Mouse (Mus musculus) heart, adult 2 months (tissue): ENCODE results near the gene Nlrp1b. TPM values are rescaled to one million over a fixed set of nuclear protein-coding genes. Genes with fewer than 3 reads are reported as not detected.

Experiments
- DNase-seq, 2 experiments: peaks; one replicate each; pipeline ENCODE4 v3.0.0; 2021
- H3K27ac ChIP-seq: fragments of 200-600 bp; 2 replicates; pipeline ENCODE4 v1.8.1; 2022
- H3K27me3 ChIP-seq: fragments of 200-500 bp; 2 replicates; pipeline ENCODE4 v1.6.1; 2012; ENCODE audit warnings: mild to moderate bottlenecking, low read length, inconsistent platforms, mixed read lengths; ENCODE audit not compliant: control insufficient read depth, insufficient read depth
- H3K36me3 ChIP-seq: fragments of 200-500 bp; 2 replicates; pipeline ENCODE4 v1.6.1; 2012; ENCODE audit warnings: low read length, inconsistent platforms; ENCODE audit not compliant: control insufficient read depth, insufficient read depth
- H3K4me1 ChIP-seq: fragments of 200-500 bp; 2 replicates; pipeline ENCODE4 v1.6.1; 2011; ENCODE audit warnings: low read length; ENCODE audit not compliant: control insufficient read depth, insufficient read depth
- H3K4me3 ChIP-seq: fragments of 200-600 bp; 2 replicates; pipeline ENCODE4 v1.8.1; 2022
- H3K79me2 ChIP-seq: fragments of 200-500 bp; replicated peaks from 2 replicates; pipeline ENCODE4 v1.6.1; 2012; ENCODE audit warnings: mild to moderate bottlenecking, inconsistent platforms, low read length, moderate library complexity, mixed read lengths; ENCODE audit not compliant: control insufficient read depth, insufficient read depth
- H3K9ac ChIP-seq: fragments of 200-500 bp; 2 replicates; pipeline ENCODE4 v1.6.1; 2012; ENCODE audit warnings: low read depth, mild to moderate bottlenecking, control low read depth, inconsistent platforms, low read length, mixed read lengths
- CTCF ChIP-seq: fragments of 200-600 bp; IDR thresholded peaks from 2 replicates; pipeline ENCODE4 v1.8.1; 2022; ENCODE audit warnings: antibody characterized with exemption, mild to moderate bottlenecking, moderate library complexity
- EP300 ChIP-seq: fragments of 200-500 bp; IDR thresholded peaks from 2 replicates; pipeline ENCODE4 v1.6.1; 2011; ENCODE audit warnings: low read depth, low read length, control low read depth; ENCODE audit not compliant: insufficient read depth
- POLR2A ChIP-seq: fragments of 200-500 bp; IDR thresholded peaks from 2 replicates; pipeline ENCODE4 v1.6.1; 2011; ENCODE audit warnings: mild to moderate bottlenecking, low read depth, low read length, control low read depth; ENCODE audit not compliant: insufficient read depth
- WGBS: fragments of 180-500 bp; shearing (Covaris S2); methylation state at CpG from one replicate; pipeline ENCODE4 v1.1.7; 2018; 5-methylcytosine and 5-hydroxymethylcytosine counted together
- intact Hi-C: fragments of 180-260 bp; cut with DNase I; formaldehyde crosslinking; loops from one replicate; pipeline ENCODE4 v1.15.1; 2025
- polyA plus RNA-seq: library from polyadenylated mRNA; depleted of rRNA; stranded (reverse); fragments of >200 nt; gene quantifications from 2 replicates; pipeline ENCODE4 v1.2.3, GENCODE M21; 2012
- total RNA-seq, 2 experiments: library from RNA; stranded (reverse); gene quantifications; 2 replicates each; pipeline ENCODE4 v1.2.3; 2021

The Nlrp1b gene
- total and polyA plus RNA-seq, 3 experiments, result 0.11 to 0.23 (median 0.18) TPM

DNA sequence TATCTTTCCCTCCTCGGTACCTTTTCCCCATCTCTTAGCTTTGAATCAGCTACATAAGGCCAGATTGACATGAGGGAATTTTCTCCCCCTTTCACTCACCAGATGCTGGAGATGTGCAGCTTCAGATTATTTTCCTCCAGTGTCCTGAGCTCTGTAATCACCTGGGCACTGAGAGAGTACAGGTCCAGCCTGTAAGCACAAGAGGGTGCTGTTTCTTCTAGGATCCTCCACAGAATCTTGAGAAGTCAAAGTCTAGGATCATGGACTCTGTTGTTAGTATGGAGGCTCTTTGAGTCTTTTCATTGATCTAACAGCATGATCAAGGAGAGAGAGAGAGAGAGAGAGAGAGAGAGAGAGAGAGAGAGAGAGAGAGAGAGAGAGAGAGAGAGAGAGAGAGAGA, 60.9 kb downstream of the Nlrp1b start:
- no peaks in the 10 kb centered on the region for H3K27me3 ChIP-seq
- no peak overlapping the region for H3K4me3 ChIP-seq
- WGBS, result 62% methylated on average over 1 of the region's 1 CpGs
- no peaks in the 10 kb centered on the region for H3K36me3 ChIP-seq
- H3K27ac ChIP-seq, result no peak overlapping the region
- H3K4me1 ChIP-seq, result no peaks in the 10 kb centered on the region
- no peak overlapping the region for H3K9ac ChIP-seq
- intact Hi-C loops, result no loop called here
- no peaks in the 10 kb centered on the region for H3K79me2 ChIP-seq
- TF ChIP-seq POLR2A, result no peak
- DNase-seq, result no peak

DNA sequence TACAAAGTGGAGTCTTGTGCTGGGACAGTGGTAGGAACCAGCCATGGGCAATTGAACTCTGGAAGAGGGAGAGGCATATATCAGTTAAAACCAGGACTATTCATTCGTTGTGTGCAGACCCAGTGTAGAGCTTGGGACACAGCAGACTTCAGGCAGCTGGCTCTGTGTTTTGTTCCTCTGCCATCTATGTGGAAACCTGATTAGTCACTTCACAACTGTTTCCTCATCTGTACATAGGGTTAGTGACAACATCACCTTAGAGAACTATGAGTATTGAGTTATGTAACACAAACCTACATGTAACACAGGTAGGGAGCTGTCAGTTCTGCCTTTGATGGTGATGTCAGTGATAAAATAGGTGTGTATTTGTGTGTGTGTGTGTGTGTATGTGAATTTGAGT, 66.4 kb downstream of the Nlrp1b start:
- no peaks in the 10 kb centered on the region for H3K27me3 ChIP-seq
- no peak overlapping the region for H3K9ac ChIP-seq
- no peak for DNase-seq
- no peak overlapping the region for H3K27ac ChIP-seq
- WGBS, result 48% methylated on average over 1 of the region's 1 CpGs
- no peaks in the 10 kb centered on the region for H3K79me2 ChIP-seq
- intact Hi-C loops, result no loop called here
- H3K36me3 ChIP-seq, result no peaks in the 10 kb centered on the region
- no peaks in the 10 kb centered on the region for H3K4me1 ChIP-seq
- TF ChIP-seq EP300 (no peak), CTCF (no peak), POLR2A (no peak)
- no peak overlapping the region for H3K4me3 ChIP-seq

GRCm38 (mm10) chr11:71159439-71160136, 70.9 kb downstream of the Nlrp1b start:
- no peaks in the 10 kb centered on the region for H3K27me3 ChIP-seq
- H3K4me3 ChIP-seq, result no peak overlapping the region
- intact Hi-C loops, result no loop called here
- no peak overlapping the region for H3K27ac ChIP-seq
- TF ChIP-seq POLR2A (no peak), CTCF (no peak), EP300 (no peak)
- no peak for DNase-seq
- no peak overlapping the region for H3K9ac ChIP-seq
- 53% methylated on average over 3 of the region's 3 CpGs for WGBS
- H3K36me3 ChIP-seq, result no peaks in the 10 kb centered on the region
- no peaks in the 10 kb centered on the region for H3K4me1 ChIP-seq
- no peaks in the 10 kb centered on the region for H3K79me2 ChIP-seq

- Histone ChIP-seq H3K79me2 (no peaks in the 10 kb centered on the region), H3K27me3 (no peaks in the 10 kb centered on the region), H3K9ac (no peak overlapping the region), H3K4me1 (no peaks in the 10 kb centered on the region), H3K27ac (no peak overlapping the region), H3K36me3 (no peaks in the 10 kb centered on the region), H3K4me3 (no peak overlapping the region)
- intact Hi-C loops, result no loop called here
- TF ChIP-seq POLR2A, result no peak
- TF ChIP-seq EP300, result no peak
- no peak for TF ChIP-seq CTCF
- 63% methylated on average over 1 of the region's 1 CpGs for WGBS
- no peak for DNase-seq
Observed at GRCm38 (mm10) chr11:71155272-71155671, 75.3 kb downstream of the Nlrp1b start.

DNA sequence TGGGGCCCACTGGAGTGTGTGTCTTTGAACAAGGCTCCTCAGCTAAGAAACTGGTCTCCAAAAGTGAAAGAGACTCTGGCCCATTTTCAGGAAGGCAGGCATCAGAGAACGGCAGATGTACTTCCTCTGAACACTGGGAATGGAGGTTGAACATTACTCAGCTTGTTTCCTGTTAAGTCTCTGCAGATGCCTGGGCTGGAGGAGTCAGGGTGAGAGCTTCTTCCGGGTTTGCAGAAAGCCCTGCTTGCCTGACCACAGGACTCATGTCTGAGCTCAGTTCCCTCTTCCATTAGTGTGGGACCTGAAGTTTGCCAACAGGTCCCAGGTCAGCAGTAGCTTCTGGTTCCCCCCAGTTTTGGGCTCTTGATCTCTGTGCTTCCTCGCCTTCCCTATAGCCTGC, 85.9 kb downstream of the Nlrp1b start, which contains the start of gene Nlrp1a:
Nlrp1a (minus strand) TSS at position 44 of the 400 bp plus-strand sequence.
- no peaks in the 10 kb centered on the region for H3K79me2 ChIP-seq
- no peaks in the 10 kb centered on the region for H3K4me1 ChIP-seq
- peak within 1 kb of the TSS; percentile 73 for H3K27ac ChIP-seq
- TF ChIP-seq EP300 (no peak), CTCF (no peak), POLR2A (no peak)
- no peaks in the 10 kb centered on the region for H3K36me3 ChIP-seq
- no peak within 1 kb of the TSS for H3K9ac ChIP-seq
- intact Hi-C loops, result loop anchor here (10.0 kb wide), 1 partner anchor 120 kb away; no protein-coding TSS in a partner anchor
- no peaks in the 10 kb centered on the region for H3K27me3 ChIP-seq
- 38% methylated on average over 3 of the region's 3 CpGs for WGBS
- DNase-seq, result peak in 1 of 2 experiments; percentile 15
- H3K4me3 ChIP-seq, result peak within 1 kb of the TSS; percentile 6; the same call in 1 of the 2 replicates

DNA sequence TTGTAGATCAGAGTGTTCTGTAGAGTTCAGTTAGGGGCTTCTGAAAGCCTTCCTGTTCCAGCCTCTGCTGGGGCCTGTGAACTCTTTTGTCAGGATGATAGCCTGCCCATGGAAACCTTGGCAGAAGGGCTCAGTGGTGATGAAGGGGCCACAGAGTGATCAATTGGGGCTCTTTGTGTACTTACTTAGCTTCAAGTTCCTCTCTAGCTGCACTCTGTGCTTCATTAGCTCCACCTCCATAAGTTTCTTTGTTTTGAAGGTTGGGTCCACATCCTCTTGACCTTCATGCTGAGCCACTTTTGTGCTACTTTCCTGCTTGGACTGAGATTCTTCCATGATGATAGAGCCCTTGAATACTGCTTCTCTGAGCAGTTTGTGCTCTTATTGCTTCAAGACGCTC, 88.5 kb downstream of the Nlrp1b start:
- Histone ChIP-seq H3K9ac (no peak overlapping the region), H3K4me1 (no peaks in the 10 kb centered on the region)
- TF ChIP-seq EP300, result no peak
- no peak for TF ChIP-seq CTCF
- TF ChIP-seq POLR2A, result no peak

More for the DNA sequence above, 88.5 kb downstream of the Nlrp1b start:
- intact Hi-C loops, result loop anchor here (10.0 kb wide), 1 partner anchor 117 kb away; no protein-coding TSS in a partner anchor
- WGBS, result 76% methylated on average over 1 of the region's 1 CpGs
- H3K36me3 ChIP-seq, result no peaks in the 10 kb centered on the region
- H3K27me3 ChIP-seq, result no peaks in the 10 kb centered on the region
- no peak for DNase-seq
- H3K4me3 ChIP-seq, result no peak overlapping the region
- H3K79me2 ChIP-seq, result no peaks in the 10 kb centered on the region
- H3K27ac ChIP-seq, result peak overlapping the region; percentile 75
